Mouse (Mus musculus): ENCODE measurements around the gene Pip4k2a. TPM values are rescaled to one million over a fixed set of nuclear protein-coding genes. Genes with fewer than 3 reads are reported as not detected.

Pip4k2a gene
- 23.1 TPM for polyA plus RNA-seq (2014; fragmentation: Illumina TruSeq; extraction: RNeasy Lipid Tissue Mini Kit (QIAGEN cat#74804); ENCODE audit: low read depth, low replicate concordance)

DNA sequence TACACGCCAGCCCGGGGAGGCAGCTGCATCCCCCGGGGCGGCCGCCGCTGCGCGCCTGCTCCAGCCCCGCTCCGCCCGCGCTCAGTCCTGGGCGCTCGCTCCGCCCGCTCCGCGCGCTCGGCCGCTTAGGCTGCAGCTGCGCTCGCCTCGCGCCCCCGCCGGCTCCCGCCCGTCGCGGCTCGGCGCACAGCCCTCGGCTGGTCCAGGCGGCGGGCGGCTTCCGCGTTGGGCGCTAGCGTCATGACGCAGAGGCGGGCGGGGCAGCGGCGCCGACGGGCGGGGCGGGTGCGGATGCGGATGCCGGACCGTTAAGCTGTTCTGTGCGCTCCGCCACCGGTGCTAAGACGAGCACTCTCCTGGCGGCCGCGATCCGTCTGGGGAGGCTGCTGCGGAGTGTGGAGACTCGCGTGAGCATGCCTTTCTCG lies at the start of gene Pip4k2a, which contains the start of gene 4930426L09Rik:
Pip4k2a (minus strand) TSS at position 73 of the 425 bp plus-strand sequence.
4930426L09Rik (plus strand) TSS at position 290 of the 425 bp plus-strand sequence.

Other genes starting within 250 kb of the Pip4k2a start
- gene 4930426L09Rik, start 217 bp upstream of the Pip4k2a start, polyA plus RNA-seq (2014; fragmentation: Illumina TruSeq; extraction: RNeasy Lipid Tissue Mini Kit (QIAGEN cat#74804); ENCODE audit: low read depth, low replicate concordance) = 1.3 TPM
- gene Armc3, start 201.2 kb upstream of the Pip4k2a start, polyA plus RNA-seq (2014; fragmentation: Illumina TruSeq; extraction: RNeasy Lipid Tissue Mini Kit (QIAGEN cat#74804); ENCODE audit: low read depth, low replicate concordance) = 0.41 TPM